Mouse (Mus musculus): ENCODE measurements at regions not wholly inside any gene's neighbourhood (a gene's known extent, or its start where the extent isn't known, plus 50 kb on each side); places are given as distances from the start of the nearest gene placed in this dataset.

DNA sequence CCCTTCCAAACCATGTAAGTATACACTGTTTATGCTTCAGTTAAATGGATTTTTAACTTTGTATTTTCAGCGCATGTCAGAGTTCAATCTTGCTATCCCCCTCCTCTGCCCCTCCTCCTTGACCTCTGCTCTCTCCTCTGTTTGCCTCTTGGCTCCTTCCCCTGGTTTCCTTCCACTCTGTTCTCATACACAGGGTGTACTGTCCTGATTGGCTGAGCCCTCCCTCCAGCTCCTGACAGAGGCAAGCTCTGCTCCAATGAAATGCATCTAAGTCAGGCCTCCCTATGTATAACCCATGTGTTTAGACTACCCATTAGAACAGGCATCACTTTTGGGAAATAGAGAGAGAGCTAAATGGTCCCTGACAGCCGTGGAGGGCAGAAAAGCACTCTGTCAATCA, 133.5 kb upstream of the Tut7 start:
- no peak for DNase-seq

DNA sequence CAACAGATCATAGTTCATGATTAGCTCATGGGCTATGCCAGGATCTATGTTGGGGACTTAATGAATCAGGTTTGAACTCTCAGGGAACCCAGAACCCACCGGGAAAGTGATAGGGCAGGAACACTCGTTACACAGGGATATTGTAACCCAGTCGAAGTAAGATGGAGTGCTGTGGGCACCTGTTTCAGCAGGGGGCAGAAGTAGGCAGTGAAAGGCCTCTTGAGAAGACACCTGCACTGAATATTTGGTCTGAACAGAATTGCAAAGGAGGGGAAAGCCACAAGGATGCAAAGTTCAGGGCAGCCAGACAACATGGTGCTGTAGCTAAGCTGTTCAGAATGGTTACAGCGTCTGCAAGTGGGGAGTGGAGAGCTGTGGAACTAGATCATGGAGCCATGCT, 129.9 kb upstream of the Tut7 start:
- no peak for DNase-seq

DNA sequence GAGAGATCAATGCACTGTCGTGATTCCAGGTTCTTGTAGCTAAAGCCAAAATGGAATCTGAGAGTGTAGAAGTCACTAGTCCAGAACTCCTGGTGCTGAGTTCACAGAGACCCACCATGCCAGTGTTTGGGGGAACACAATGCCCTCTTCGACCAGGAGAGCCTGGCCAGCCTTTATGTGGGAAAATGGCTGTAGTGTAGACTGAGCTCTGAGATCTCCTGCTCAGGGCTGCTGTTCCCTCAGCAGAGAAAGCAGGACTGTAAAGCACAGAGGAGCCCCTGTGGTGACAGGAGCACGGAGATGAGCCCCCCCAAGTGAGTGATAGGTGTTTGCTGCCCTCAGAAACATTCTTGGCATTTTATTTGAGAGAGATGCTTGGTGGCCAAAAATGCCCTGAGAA, 129.2 kb upstream of the Tut7 start:
- no peak for DNase-seq

DNA sequence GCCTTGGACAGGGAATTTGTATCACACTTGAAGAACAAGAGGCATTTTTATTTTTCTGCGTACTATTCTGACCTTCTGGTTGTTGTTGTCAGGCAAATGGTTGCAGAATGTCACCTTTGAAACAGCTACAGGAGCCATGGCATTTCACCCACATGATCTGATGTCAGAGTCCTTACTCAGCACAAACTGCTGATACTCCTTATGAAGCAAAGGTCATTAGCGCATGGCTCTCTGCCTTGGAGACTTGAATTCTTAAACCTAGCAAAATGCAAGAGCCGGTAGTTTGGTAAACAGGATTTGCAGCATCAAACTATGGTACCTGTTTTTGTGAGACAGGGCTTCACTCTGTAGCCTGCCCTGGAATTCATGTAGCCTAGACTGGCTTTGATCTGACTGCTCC, 127.3 kb upstream of the Tut7 start:
- no peak for DNase-seq

DNA sequence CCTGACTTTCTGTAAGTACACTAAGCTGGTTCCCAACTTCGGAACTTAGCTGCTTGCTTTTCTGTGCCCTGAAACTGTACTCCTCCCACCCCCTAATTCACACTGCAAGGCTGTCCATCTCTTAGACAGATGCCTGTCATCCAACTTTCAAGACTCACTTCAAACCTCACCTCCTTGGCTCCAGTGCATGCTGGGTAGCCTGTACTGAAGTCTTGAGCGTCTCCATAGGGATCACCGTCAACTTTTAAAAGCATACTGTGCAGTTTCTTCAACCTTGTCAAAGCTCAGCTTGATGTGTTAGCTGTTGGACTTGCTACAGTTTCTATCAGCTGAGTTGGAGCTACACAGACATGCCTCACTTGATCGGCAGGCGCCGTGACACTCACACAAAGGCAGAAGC, 126.5 kb upstream of the Tut7 start:
- DNase-seq, result no peak

DNA sequence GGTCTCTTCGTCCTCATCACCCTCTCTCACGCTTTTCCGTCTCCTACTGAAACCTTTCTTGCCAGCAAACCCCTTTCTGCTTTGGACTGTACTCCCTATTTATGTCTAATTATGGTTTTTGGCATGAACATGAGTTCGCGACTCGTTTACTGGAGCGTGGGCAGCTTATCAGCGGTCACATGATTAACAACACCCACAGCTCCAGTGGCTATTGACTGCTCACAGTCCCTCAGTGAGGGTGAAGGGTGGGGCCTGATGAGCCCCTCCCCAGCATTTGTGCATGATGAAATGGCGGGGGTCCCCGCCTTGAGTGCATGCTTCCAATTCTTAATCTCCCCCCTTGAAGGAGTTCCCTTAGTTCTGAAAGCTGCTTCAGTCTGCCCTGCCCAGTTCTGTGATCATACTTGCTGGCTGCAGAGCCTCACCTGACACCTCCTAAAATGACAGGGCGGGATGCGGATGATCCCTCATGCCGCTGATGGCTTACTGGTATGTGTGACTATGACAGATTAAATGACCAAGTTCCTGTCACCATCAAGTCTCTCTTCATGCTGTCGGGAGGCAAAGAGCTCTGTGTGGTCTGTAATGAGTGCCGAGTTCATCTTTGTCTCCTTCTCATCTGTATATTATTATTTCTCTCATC, 125.7 kb upstream of the Tut7 start:
- DNase-seq, result no peak

DNA sequence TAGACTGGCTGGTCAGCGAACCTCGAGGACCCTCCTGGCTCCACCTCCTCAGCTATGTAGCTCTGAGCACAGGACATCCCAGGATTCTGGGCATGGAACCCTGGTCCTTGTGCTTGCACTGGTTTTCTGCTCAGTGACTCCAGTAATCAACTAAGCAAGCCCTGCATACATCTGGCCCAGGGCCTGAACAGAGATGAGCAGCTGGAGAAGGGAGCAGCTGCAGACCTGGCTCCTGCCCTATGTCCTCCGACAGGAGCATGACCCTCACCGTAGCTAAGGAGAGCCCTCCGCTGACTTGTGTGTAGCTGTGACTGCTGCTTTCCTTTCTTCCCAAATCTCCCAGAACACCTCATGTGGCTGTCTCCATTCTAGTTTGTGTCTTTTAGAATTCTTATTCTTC, 124.5 kb upstream of the Tut7 start:
- DNase-seq, result no peak

DNA sequence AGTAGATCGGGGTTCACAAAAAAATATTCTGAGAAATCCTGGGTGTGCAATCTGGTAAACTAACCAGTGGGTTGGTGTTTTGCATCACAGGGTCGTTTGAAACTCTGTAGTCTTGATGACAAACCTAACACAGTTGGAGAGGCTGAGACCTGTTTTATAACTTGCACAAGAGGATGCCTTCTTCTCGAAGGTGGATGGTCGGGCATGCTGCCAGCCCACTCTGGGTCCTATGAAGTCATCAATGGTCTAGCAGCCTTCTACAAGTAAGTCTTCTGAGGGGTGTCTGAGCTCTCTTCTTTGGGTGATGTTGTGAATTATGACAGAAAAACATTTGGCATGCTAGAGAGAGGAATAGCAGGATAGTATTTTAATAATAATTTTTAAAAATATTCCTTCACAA, 123.6 kb upstream of the Tut7 start:
- DNase-seq, result peak in 1 of 2 experiments; percentile 30

DNA sequence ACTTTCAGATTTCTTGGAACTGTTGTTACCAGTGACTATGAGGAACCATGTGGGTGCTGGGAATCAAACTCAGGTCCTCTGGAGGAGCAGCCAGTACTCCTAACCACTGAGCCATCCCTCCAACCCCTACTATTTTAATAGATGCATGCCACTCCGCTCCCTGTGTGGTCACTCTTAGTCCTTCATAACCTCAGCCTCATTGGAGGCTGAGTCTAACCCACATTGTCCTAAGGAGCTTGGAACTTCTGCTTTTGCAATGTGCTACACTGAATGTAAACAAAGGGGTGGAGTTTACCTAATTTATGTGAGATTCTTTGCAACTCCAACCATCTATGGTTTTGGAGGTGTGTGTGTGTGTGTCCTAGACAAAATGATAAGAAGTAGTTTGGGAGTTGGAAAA, 122.7 kb upstream of the Tut7 start:
- no peak for DNase-seq

DNA sequence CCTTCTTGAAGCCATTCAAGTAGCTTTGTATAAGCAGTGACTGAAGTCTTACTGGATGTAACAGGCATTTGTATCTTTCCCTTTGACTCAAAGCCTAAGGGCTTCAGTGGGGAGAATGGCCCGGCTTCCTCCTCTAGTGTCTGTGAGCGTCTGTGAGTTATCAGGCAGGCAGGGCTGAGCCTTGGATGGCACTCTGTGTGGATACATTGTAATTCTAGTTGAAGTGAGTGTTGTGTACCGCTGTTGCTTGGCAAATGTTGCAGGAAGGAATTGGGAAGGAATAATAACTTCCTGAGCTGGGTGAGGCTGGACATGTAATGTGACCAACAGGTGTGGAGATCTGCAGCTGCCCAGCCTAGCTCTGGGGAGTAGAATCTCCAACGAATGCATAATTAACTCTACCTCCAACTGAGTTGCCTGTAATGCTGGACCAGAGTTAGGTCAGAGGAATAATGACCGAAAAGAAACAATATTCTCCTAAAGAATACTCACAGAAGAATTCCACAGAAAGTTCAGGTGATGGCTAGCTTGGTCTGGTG, 120.7 kb upstream of the Tut7 start:
- DNase-seq, result no peak

DNA sequence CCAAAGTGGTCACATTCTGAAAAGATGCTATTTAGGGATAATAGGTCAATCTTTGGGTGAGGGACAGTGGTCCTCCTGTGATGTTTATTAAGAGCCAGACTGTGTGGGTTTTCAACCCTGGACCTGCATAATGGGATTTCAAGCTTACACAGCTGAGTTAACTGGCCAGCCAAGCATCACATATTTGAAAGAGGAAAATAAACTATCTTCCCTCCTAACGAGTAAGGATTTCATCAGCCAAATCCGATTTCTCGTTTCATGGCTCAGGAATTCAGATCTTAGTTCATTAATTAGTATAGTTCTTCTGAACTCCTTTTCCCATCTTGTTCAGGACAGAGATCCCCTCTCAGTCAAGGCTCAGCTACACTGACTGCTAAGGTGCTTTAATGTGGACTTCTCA, 120.1 kb upstream of the Tut7 start:
- DNase-seq, result no peak

DNA sequence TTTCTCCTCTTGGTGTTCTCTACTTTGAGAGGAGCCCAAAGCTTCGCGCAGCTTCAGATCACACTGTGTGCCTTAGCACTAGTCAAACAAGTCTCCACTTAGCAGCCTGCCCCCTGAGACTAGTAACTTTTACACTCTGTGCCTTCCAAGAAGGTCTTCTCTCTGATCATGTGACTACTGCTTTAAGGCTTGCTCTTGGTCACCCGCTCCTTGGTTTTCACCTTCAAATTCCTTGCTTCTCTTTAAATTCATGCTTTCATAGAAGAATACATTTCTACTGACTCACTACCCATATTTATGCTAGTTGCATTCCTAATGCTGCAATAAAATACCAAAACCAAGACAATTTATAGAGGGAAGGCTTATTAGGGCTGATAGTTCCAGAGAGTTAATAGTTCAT, 118.6 kb upstream of the Tut7 start:
- no peak for DNase-seq

DNA sequence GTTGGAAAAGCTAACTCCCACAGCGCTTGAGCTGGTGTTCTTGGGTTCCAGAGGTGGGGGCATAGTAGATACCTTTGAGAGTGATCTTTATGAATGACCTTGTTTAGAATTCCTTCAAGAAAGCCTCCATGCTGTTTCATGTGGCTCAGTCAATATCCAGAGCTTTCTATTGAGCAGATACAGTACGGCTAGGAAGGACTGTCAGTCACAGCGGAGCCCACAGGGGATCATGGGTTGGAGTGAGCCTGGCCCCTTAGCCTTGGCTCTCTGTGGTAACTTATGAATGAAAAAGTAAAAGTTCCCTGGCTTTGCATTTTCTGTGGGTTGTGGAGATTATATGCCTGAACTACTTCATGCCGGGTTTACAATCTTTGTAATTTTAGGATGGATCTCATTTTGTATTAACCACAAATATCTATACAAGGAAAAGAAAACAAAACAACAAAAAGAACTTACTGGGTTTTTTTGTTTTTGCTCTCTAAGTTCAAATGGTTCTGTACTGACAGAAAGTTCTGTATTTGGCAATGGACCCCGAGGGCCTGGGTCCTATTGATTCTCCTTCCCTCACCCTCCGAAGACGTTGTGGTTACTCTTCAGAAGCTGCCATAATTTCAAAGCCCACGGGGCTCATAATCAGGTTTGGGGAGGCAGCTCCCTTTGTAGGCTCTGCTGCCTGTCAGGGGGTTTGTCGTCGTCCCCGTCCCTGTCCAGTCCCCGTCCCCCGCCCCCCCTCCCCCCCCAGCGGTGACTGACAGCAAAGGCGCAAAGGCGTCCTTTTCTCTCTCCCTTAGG, 117.7 kb upstream of the Tut7 start:
- no peak for DNase-seq

DNA sequence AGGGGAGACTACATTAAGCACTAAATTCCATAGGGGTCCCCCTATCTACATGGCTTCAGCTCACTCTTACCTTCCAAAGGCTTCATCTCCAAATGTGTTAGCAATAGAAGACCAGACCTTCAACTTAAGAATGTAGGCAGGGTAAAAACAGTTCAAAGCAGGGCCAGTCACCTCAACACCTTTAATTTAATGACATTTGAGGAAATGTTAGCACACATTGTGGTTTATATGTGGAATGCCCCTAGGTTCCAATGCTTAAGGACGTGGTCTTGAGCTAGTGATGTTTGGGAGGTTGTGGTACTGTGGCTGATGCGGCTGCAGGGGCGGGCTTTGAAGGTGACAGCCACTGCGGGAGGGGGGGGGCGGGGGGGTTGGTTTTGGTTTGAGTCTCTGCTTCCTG, 116.9 kb upstream of the Tut7 start:
- no peak for DNase-seq

DNA sequence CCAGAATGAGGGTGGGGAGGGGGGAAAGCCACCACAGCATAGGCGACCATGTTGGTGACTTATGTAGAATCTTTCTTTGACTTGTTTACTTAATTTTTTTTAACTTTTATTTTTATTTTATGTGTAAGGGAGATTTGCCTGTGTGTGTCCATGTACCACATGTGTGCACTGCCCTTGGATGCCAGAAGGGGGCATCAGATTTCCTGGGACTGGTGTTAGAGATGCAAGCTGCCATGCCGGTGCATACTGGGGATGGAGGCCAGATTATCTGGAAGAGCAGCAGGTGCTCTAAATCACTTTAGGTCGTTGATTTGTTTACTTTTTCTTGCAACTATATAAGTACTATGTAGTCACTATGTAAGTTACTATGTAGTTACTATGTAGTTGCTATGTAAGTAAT, 114.2 kb upstream of the Tut7 start:
- DNase-seq, result peak in 1 of 2 experiments; percentile 38

DNA sequence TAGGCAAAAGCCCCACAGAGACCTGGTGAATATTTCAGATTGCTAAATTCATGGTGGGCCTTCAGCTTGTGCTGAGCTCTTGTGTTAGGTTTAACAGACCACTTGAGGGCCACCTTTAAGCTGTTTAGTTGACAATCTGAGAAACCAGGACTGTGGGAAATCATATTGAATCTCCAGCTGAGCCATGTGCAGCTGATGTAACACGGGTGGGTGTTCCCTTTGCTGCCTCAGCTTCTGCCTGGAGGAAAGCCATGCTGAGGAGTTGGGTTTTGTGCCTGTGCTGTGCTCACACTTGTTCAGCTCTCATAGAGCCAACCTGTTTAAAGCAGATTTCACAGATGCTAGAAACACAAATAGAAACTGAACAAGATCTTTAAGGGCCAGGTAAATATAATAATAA, 111.6 kb upstream of the Tut7 start:
- no peak for DNase-seq

DNA sequence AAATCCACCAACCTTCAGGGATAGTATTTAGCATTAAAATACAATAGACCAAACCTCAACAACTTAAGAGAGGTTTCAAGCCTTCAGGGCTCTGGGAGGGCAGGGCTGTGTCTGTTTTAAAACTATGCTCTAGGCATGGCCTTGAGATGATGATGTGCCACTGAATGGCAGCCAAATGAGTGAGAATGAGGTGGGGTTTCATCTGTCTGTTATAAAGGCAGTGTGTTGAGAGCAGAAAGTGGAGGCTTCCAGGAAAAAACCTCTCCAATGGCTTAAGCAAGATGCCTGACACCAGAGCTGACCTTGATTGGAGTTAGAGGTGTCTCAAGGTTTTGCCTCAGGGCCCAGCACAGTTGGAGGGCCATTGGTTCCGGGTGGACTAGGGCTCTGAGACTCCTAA, 111.1 kb upstream of the Tut7 start:
- no peak for DNase-seq

DNA sequence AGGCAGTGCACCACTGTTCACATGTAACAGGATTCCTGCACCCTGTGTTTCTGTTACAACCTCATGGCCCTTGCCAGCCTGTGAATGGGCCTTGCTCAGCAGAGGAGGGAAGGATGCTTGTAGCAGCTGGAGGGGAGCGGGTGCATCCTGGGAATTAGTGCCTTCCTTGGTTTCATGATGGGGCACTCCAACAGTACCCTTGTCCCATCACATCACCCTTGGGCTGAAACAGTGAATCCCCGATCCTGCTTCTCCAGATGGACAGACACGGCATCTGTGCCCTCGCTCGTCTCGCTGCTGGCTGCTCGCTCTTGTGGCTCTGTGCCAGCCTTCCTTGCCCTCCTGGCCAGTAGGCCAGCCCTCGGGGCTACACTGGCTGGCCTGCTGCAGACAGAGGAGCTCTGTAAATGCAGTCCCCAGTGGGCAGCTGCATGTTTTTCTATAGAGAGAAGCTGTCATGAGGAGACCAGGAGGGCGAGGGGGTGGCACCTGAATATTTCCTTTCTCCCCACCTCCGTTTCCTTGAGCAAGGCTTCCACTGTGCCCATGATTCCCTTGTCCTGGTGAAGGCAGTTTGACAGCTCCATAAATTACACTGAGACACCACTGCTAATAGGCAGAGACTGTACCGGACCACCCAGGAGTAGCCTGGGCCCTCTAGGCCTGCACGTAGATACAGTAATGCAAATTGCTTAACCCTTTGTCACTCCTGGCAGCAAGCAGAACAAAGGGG, 104.6 kb upstream of the Tut7 start:
- DNase-seq, result peak; percentile 49 to 65

DNA sequence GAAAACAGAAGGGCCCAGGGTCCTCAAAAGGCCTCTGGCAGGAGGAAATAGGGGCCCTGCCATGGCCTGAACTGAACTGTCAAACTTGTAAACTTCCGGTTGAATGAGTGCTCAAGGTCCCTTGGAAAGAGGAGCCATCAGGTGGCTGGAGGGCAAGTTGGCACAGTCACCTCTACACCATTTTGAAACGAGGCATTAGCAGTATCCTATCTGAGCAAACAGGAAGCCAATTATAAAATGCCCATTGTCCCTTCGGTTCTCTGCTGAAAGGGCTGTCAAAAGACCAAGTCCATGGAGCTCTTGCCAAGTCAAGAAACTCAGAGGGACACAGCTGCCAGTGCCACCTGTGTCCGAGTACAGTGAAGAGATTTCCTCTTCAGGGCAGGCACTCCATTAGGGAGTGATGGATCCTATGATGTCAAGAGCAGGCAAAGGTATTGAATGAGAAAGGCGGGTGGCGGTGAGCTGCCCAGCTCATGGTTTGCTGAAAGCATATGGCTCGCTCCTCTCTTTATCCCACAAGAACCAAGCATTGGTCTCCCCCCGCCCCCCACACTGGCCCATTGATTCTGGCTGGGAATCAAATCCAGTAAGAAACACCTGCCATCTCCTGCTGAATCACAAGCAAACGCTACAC, 103.0 kb upstream of the Tut7 start:
- peak; percentile 61 to 63 for DNase-seq

DNA sequence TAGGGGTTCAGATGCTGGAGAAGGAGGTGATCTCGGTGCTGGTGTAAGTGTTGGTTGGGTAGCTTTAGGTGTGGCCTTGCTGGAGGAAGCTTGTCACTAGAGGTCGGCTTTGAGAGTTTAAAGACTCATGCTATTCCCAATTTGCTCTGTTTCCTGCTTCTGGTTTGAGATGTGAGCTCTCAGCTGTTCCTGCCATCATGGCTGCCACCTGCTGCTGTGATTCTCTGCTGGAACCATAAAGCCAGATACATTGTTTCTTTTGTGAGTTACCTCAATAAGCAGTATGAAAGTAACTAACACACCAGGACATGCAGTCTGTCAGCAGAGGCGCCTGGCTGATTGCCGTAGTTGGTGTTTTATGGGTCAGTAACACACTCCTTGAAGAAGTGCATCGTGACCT, 94.2 kb upstream of the Tut7 start:
- DNase-seq, result no peak

DNA sequence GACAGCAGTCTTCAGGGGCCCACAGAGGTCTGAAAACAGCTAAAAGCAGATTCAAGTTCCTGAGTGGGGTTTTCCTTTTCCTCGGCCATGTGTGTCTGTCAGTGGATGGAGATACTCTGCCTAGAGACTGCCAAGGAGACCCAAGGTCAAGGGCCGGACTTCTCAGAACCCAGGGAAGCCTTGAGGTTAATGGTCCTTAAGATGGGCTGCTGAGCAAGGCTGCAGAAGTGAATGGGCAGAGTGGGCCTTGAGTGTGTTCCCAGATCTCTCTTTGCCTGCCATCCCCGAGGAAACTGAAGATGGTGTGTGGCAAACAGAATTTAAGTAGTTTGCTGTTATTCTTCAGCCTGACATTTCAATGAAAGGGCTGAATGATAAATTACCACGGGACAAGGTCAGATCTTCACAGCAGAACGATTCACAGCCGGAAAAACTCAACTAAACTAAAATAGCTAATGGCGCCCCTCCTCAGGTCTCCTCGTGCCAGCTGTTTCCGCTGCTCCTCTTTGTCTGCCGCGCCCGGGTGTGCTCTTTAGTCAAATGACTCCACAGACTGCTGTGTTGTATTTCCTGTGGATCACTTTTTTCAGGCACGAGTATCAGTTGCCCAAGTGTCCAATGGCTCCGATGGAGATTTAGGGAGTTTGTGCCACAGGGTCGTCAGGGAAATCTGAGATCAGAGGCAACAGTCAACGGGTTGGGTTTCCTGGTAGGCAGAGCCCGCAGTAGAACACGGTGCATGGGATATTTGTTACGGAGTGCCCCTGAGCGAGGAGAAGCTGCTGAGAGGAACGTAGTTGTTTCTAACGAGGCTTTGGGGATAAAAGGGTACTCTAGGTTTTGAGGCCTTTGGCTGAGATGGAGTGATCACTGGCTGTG, 93.5 kb upstream of the Tut7 start:
- DNase-seq, result no peak

DNA sequence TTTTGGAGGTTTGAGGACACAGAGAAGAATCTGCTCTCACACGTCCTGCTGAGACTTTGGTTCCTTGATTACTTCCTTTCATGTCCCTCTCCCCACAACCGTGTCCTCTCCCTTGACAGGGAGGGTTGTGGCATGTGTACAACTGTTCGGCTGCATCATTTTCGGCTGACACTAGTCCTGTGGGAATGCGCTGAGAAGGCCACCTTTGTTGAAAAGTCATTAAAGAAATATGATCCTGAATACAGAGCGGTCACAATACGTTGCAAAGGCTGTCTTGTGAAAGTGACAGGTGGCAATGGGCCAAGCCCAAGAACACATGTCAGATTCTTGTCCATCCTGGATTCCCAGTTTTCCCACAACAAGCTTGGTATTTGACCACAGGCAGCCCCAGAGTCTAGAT, 92.8 kb upstream of the Tut7 start:
- no peak for DNase-seq

Measured in cerebellum, postnatal 14 days (tissue).